Mouse (Mus musculus) cerebellum, adult 2 months (tissue): Measurements from ENCODE around the gene Dnajc11. TPM values are rescaled to one million over a fixed set of nuclear protein-coding genes. Genes with fewer than 3 reads are reported as not detected.

Experiments used
- DNase-seq, 2 experiments: peaks; one replicate each; pipeline ENCODE4 v3.0.0; 2021
- H3K27ac ChIP-seq: fragments of 200-500 bp; 2 replicates; pipeline ENCODE4 v1.5.1; 2012; ENCODE audit warnings: low read length, control low read depth, inconsistent platforms; ENCODE audit not compliant: insufficient read depth
- H3K27me3 ChIP-seq: fragments of 200-500 bp; 2 replicates; pipeline ENCODE4 v1.6.1; 2012; ENCODE audit warnings: inconsistent platforms, mild to moderate bottlenecking, low read length, moderate library complexity; ENCODE audit not compliant: control insufficient read depth, insufficient read depth
- H3K4me1 ChIP-seq: fragments of 200-500 bp; 2 replicates; pipeline ENCODE4 v1.6.1; 2011; ENCODE audit warnings: low read length; ENCODE audit not compliant: control insufficient read depth, insufficient read depth
- H3K4me3 ChIP-seq: fragments of 200-500 bp; replicated peaks from 2 replicates; pipeline ENCODE3; 2011; ENCODE audit warnings: mild to moderate bottlenecking, low read depth, low read length, control low read depth; ENCODE audit not compliant: insufficient read depth
- CTCF ChIP-seq: fragments of 200-500 bp; IDR thresholded peaks from 2 replicates; pipeline ENCODE4 v1.5.1; 2011; ENCODE audit warnings: low read depth, mild to moderate bottlenecking, control low read depth, low read length, moderate library complexity, borderline replicate concordance; ENCODE audit not compliant: insufficient read depth
- POLR2A ChIP-seq: fragments of 200-500 bp; IDR thresholded peaks from 2 replicates; pipeline ENCODE4 v1.6.1; 2011; ENCODE audit warnings: low read length, control low read depth, borderline replicate concordance; ENCODE audit not compliant: insufficient read depth
- WGBS: fragments of 180-500 bp; shearing (Covaris S2); methylation state at CpG from one replicate; pipeline ENCODE4 v1.1.7; 2018; 5-methylcytosine and 5-hydroxymethylcytosine counted together
- polyA plus RNA-seq: library from polyadenylated mRNA; depleted of rRNA; stranded (reverse); fragments of >200 nt; gene quantifications from 2 replicates; pipeline ENCODE4 v1.2.3, GENCODE M21; 2012

Dnajc11 gene
- polyA plus RNA-seq, 1 experiment, result 77.0 TPM

GRCm38 (mm10) chr4:151983560-151983959 is 50.1 kb downstream of the Dnajc11 start:
- Histone ChIP-seq H3K4me1 (peaks cover 23% of the 10 kb centered on the region), H3K27me3 (no peaks in the 10 kb centered on the region), H3K27ac (no peak overlapping the region), H3K4me3 (no peak overlapping the region)
- DNase-seq, result no peak
- TF ChIP-seq CTCF (no peak), POLR2A (no peak)
- WGBS, result 23% methylated on average over 8 of the region's 9 CpGs

- DNase-seq, result peak; percentile 72 to 83
- WGBS, result 6% methylated on average over 10 of the region's 10 CpGs
- TF ChIP-seq POLR2A (0 out of 2 replicates have a peak, but pooled peaks have one; percentile 21), CTCF (peak; percentile 16; the same call in 1 of the 2 replicates)
- peak overlapping the region; percentile 29 for H3K27ac ChIP-seq
- H3K27me3 ChIP-seq, result no peaks in the 10 kb centered on the region
- H3K4me1 ChIP-seq, result peaks cover 23% of the 10 kb centered on the region
- peak overlapping the region; percentile 24 for H3K4me3 ChIP-seq
These were observed 52.4 kb downstream of the Dnajc11 start for GRCm38 (mm10) chr4:151985886-151986285.

GRCm38 (mm10) chr4:151986650-151987049 is 53.2 kb downstream of the Dnajc11 start:
- DNase-seq, result peak in 1 of 2 experiments; percentile 54
- H3K4me3 ChIP-seq, result peak overlapping the region; percentile 32
- peaks cover 21% of the 10 kb centered on the region for H3K4me1 ChIP-seq
- 18% methylated on average over 8 of the region's 8 CpGs for WGBS
- H3K27ac ChIP-seq, result peak overlapping the region; percentile 29
- H3K27me3 ChIP-seq, result no peaks in the 10 kb centered on the region
- TF ChIP-seq CTCF (no peak), POLR2A (no peak)

GRCm38 (mm10) chr4:151988014-151988341 is 54.5 kb downstream of the Dnajc11 start:
- DNase-seq, result no peak
- WGBS, result 10% methylated on average over 10 of the region's 10 CpGs
- peak overlapping the region; percentile 77 for H3K4me3 ChIP-seq
- no peak overlapping the region for H3K27ac ChIP-seq
- peaks cover 18% of the 10 kb centered on the region for H3K4me1 ChIP-seq
- no peaks in the 10 kb centered on the region for H3K27me3 ChIP-seq
- TF ChIP-seq CTCF (no peak), POLR2A (no peak)

- DNase-seq, result peak; percentile 82 to 88
- H3K27ac ChIP-seq, result peak within 1 kb of the TSS; percentile 27
These were observed 55.0 kb downstream of the Dnajc11 start, which contains the start of gene Thap3 for GRCm38 (mm10) chr4:151988342-151989109. TSS of gene Thap3 (minus strand) at chr4:151988997.

GRCm38 (mm10) chr4:151989110-151989488 is 55.6 kb downstream of the Dnajc11 start:
- H3K4me1 ChIP-seq, result peaks cover 18% of the 10 kb centered on the region
- no peak overlapping the region for H3K27ac ChIP-seq
- DNase-seq, result no peak
- no peaks in the 10 kb centered on the region for H3K27me3 ChIP-seq
- H3K4me3 ChIP-seq, result peak overlapping the region; percentile 77
- no peak for TF ChIP-seq CTCF
- TF ChIP-seq POLR2A, result no peak
- 35% methylated on average over 6 of the region's 6 CpGs for WGBS

More at GRCm38 (mm10) chr4:151988342-151989109, 55.0 kb downstream of the Dnajc11 start, which contains the start of gene Thap3:
- under 1% methylated on average over 54 of the region's 54 CpGs for WGBS
- no peaks in the 10 kb centered on the region for H3K27me3 ChIP-seq
- H3K4me1 ChIP-seq, result peaks cover 18% of the 10 kb centered on the region
- peak within 1 kb of the TSS; percentile 77 for H3K4me3 ChIP-seq
- no peak for TF ChIP-seq CTCF
- TF ChIP-seq POLR2A, result peak; percentile 56; the same call in 1 of the 2 replicates

- WGBS, result 90% methylated on average over 9 of the region's 9 CpGs
- no peak overlapping the region for H3K4me3 ChIP-seq
- H3K27me3 ChIP-seq, result no peaks in the 10 kb centered on the region
- H3K4me1 ChIP-seq, result peaks cover 1% of the 10 kb centered on the region; the same call in 1 of the 2 replicates
- DNase-seq, result no peak
- no peak for TF ChIP-seq POLR2A
- H3K27ac ChIP-seq, result no peak overlapping the region
These were observed 58.6 kb downstream of the Dnajc11 start for GRCm38 (mm10) chr4:151992091-151992490.

- no peak overlapping the region for H3K27ac ChIP-seq
- H3K27me3 ChIP-seq, result no peaks in the 10 kb centered on the region
- 78% methylated on average over 6 of the region's 6 CpGs for WGBS
- H3K4me3 ChIP-seq, result no peak overlapping the region
- no peaks in the 10 kb centered on the region for H3K4me1 ChIP-seq
- TF ChIP-seq POLR2A, result no peak
- TF ChIP-seq CTCF, result no peak
- no peak for DNase-seq
These were observed 59.5 kb downstream of the Dnajc11 start for GRCm38 (mm10) chr4:151993035-151993434.
